Mouse (Mus musculus) heart, postnatal 0 days (tissue): Measurements from ENCODE around the gene Chn2. TPM values are rescaled to one million over a fixed set of nuclear protein-coding genes. Genes with fewer than 3 reads are reported as not detected.

ENCODE experiments used
- ATAC-seq: fragments of 200-750 bp; cut with Nextera tagmentation; 2 replicates; pipeline ENCODE4 v1.8.0; 2017; ENCODE audit warnings: low read depth, moderate number of reproducible peaks, moderate library complexity; ENCODE audit not compliant: insufficient read depth
- DNase-seq: peaks from one replicate; pipeline ENCODE4 v3.0.0-alpha.2; 2016; ENCODE audit warnings: low spot score
- H3K27ac ChIP-seq: fragments of 300-500 bp; sonication (generic); 2 replicates; pipeline ENCODE4 v1.5.1; 2014; ENCODE audit warnings: low read depth, mild to moderate bottlenecking
- H3K27me3 ChIP-seq: fragments of 300-500 bp; sonication (generic); 2 replicates; pipeline ENCODE4 v1.6.1; 2014; ENCODE audit warnings: low read length, mixed read lengths; ENCODE audit not compliant: control insufficient read depth, insufficient read depth
- H3K36me3 ChIP-seq: fragments of 300-500 bp; sonication (generic); replicated peaks from 2 replicates; pipeline ENCODE4 v1.6.1; 2014; ENCODE audit warnings: low read length, mixed read lengths; ENCODE audit not compliant: control insufficient read depth, insufficient read depth
- H3K4me1 ChIP-seq: fragments of 300-500 bp; sonication (generic); 2 replicates; pipeline ENCODE4 v1.6.1; 2014; ENCODE audit warnings: antibody characterized with exemption; ENCODE audit not compliant: control insufficient read depth, insufficient read depth
- H3K4me2 ChIP-seq: fragments of 300-500 bp; sonication (generic); 2 replicates; pipeline ENCODE4 v1.6.1; 2014; ENCODE audit warnings: low read depth, mild to moderate bottlenecking, low read length, moderate library complexity
- H3K4me3 ChIP-seq: fragments of 300-500 bp; sonication (generic); 2 replicates; pipeline ENCODE4 v1.5.1; 2014; ENCODE audit warnings: low read depth, low read length
- H3K9ac ChIP-seq: fragments of 300-500 bp; sonication (generic); replicated peaks from 2 replicates; pipeline ENCODE4 v1.6.1; 2014; ENCODE audit warnings: low read depth, low read length, mixed read lengths
- H3K9me3 ChIP-seq: fragments of 300-500 bp; sonication (generic); replicated peaks from 2 replicates; pipeline ENCODE4 v1.6.1; 2016; ENCODE audit warnings: low read length; ENCODE audit not compliant: control insufficient read depth
- CTCF ChIP-seq: IDR thresholded peaks from 2 replicates; pipeline ENCODE4 v1.5.1; 2016; ENCODE audit warnings: antibody characterized with exemption, control low read depth, low read depth
- EP300 ChIP-seq: IDR thresholded peaks from 2 replicates; pipeline ENCODE4 v1.6.1; 2016; ENCODE audit warnings: antibody characterized with exemption, low read depth
- WGBS: fragments of 180-500 bp; shearing (Covaris S2); extraction: QIAGEN DNeasy Blood & Tissue Kit; methylation state at CpG from one replicate; pipeline ENCODE4 v1.1.7; 2014; 5-methylcytosine and 5-hydroxymethylcytosine counted together
- polyA plus RNA-seq: library from polyadenylated mRNA; unstranded; fragments of >200 nt; fragmentation: Nextera tagmentation; extraction: Ambion mirVana; gene quantifications from 2 replicates; pipeline ENCODE4 v1.2.1, GENCODE M21; 2015
- total RNA-seq: library from RNA; depleted of rRNA; stranded (reverse); fragments of >200 nt; gene quantifications from 2 replicates; pipeline ENCODE4 v1.2.3, GENCODE M21; 2014; ENCODE audit warnings: low replicate concordance

The Chn2 gene
- total and polyA plus RNA-seq, 2 experiments from 2014 or later = 2.0 to 12.2 TPM

- H3K36me3 ChIP-seq = no peaks in the 10 kb centered on the region
- no peaks in the 10 kb centered on the region for H3K27me3 ChIP-seq
- WGBS = 10% methylated on average over 3 of the region's 3 CpGs
- H3K9me3 ChIP-seq = no peaks in the 10 kb centered on the region
- H3K4me1 ChIP-seq = 0 out of 2 replicates have a peak, but pooled peaks cover 5% of the 10 kb centered on the region
- DNase-seq = no peak
- no peak for ATAC-seq
- H3K4me3 ChIP-seq = no peak overlapping the region
- H3K9ac ChIP-seq = no peak overlapping the region
- H3K4me2 ChIP-seq = peak overlapping the region; percentile 26; the same call in 1 of the 2 replicates
- no peak overlapping the region for H3K27ac ChIP-seq
- no peak for TF ChIP-seq CTCF
- TF ChIP-seq EP300 = no peak
These were observed 119.0 kb downstream of the Chn2 start for GRCm38 (mm10) chr6:54158317-54158716.

DNA sequence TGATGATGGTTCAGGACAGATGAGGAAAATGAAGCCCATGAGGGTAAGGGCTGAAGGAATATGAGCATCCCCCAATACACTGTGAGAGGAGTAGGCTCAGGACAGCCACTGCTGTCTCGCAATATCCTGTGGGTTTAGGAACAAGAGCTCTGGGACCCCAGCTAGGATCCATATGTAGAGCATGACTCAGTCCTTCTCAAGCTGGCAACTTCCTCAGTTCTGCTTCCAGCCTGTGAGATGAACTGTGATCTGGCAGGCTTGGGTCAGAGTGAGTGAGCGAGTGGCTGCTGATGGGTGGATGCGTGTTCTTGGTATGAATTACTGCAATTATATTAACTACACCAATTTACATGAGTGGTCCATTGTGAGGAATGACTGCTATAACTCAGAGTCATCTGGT lies 121.3 kb downstream of the Chn2 start:
- 85% methylated on average over 3 of the region's 3 CpGs for WGBS
- no peak overlapping the region for H3K4me2 ChIP-seq
- TF ChIP-seq CTCF (no peak), EP300 (no peak)

DNA sequence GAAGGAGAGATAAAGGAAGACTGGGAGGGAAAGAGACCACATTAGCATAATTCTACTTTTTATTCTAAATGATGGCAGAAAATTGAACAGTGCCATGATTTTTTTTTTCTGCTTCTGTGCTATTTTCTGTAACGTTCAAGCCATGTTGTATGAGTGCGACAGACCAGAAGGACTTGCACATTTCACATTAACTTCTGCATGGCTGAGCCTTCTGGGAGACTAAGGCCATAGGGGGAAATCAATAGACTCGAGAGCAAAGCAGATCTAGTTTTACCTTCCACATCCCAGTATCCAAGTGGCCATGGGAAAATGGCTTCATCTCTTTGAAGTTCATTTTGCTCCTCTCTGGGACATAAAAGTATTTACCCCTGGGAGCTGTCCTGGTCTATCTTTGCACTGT lies 121.9 kb downstream of the Chn2 start:
- WGBS = 83% methylated on average over 3 of the region's 3 CpGs
- no peak overlapping the region for H3K4me3 ChIP-seq

More for the DNA sequence above, 121.3 kb downstream of the Chn2 start:
- Histone ChIP-seq H3K4me1 (0 out of 2 replicates have a peak, but pooled peaks cover 5% of the 10 kb centered on the region), H3K27me3 (no peaks in the 10 kb centered on the region), H3K9ac (no peak overlapping the region), H3K36me3 (no peaks in the 10 kb centered on the region), H3K27ac (no peak overlapping the region), H3K9me3 (no peaks in the 10 kb centered on the region), H3K4me3 (no peak overlapping the region)
- no peak for ATAC-seq
- no peak for DNase-seq

GRCm38 (mm10) chr6:54162321-54162720 lies 123.0 kb downstream of the Chn2 start:
- H3K9ac ChIP-seq = no peak overlapping the region
- WGBS = 63% methylated on average over 5 of the region's 5 CpGs
- H3K4me1 ChIP-seq = 0 out of 2 replicates have a peak, but pooled peaks cover 5% of the 10 kb centered on the region
- H3K4me2 ChIP-seq = no peak overlapping the region
- no peaks in the 10 kb centered on the region for H3K36me3 ChIP-seq
- ATAC-seq = no peak
- H3K9me3 ChIP-seq = no peaks in the 10 kb centered on the region
- DNase-seq = no peak
- no peaks in the 10 kb centered on the region for H3K27me3 ChIP-seq
- no peak for TF ChIP-seq CTCF
- no peak for TF ChIP-seq EP300
- H3K4me3 ChIP-seq = no peak overlapping the region
- no peak overlapping the region for H3K27ac ChIP-seq

More for the DNA sequence above, 121.9 kb downstream of the Chn2 start:
- H3K9ac ChIP-seq = no peak overlapping the region
- DNase-seq = no peak
- H3K4me2 ChIP-seq = no peak overlapping the region
- no peaks in the 10 kb centered on the region for H3K9me3 ChIP-seq
- no peak for TF ChIP-seq CTCF
- H3K27me3 ChIP-seq = no peaks in the 10 kb centered on the region
- 0 out of 2 replicates have a peak, but pooled peaks cover 5% of the 10 kb centered on the region for H3K4me1 ChIP-seq
- H3K36me3 ChIP-seq = no peaks in the 10 kb centered on the region
- ATAC-seq = no peak
- H3K27ac ChIP-seq = no peak overlapping the region

- no peak for TF ChIP-seq EP300
- TF ChIP-seq CTCF = no peak
- ATAC-seq = no peak
- H3K9me3 ChIP-seq = no peaks in the 10 kb centered on the region
- no peak overlapping the region for H3K27ac ChIP-seq
- no peak overlapping the region for H3K4me3 ChIP-seq
- no peak overlapping the region for H3K4me2 ChIP-seq
- H3K9ac ChIP-seq = no peak overlapping the region
- 0 out of 2 replicates have a peak, but pooled peaks cover 5% of the 10 kb centered on the region for H3K4me1 ChIP-seq
- DNase-seq = no peak
- H3K36me3 ChIP-seq = no peaks in the 10 kb centered on the region
- H3K27me3 ChIP-seq = no peaks in the 10 kb centered on the region
- 62% methylated on average over 9 of the region's 9 CpGs for WGBS
These were observed 123.4 kb downstream of the Chn2 start for GRCm38 (mm10) chr6:54162786-54163185.

DNA sequence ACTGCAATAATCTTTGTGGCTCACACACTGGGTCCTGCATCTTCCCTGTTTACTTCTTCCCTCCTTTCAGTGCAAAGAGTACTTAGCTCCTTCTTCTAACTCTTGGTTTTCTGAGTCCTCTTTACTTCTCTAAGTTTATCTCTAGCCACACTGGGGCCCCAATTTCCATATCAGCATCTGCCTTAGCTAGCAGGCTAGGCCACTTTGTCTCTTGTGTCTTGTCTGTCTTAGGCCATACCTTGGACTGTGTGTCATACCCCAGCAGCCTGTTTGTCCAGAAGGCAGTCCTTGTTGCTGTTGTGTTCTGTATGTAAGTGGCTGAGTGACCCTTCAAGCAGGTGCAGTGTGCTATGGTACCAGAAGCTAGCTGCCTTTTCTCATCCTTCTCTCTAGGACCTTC lies 124.3 kb downstream of the Chn2 start:
- no peaks in the 10 kb centered on the region for H3K36me3 ChIP-seq
- no peaks in the 10 kb centered on the region for H3K27me3 ChIP-seq
- no peak overlapping the region for H3K9ac ChIP-seq
- ATAC-seq (no peak), DNase-seq (no peak)
- no peak overlapping the region for H3K27ac ChIP-seq
- H3K4me3 ChIP-seq = no peak overlapping the region
- H3K9me3 ChIP-seq = no peaks in the 10 kb centered on the region
- no peaks in the 10 kb centered on the region for H3K4me1 ChIP-seq
- TF ChIP-seq CTCF (no peak), EP300 (no peak)
- H3K4me2 ChIP-seq = no peak overlapping the region
